Mouse (Mus musculus) brain, embryonic 14.5 days (tissue): ENCODE measurements around the gene Hs3st4.

Experiments used
- CTCF ChIP-seq: fragments of 200-500 bp; IDR thresholded peaks from 2 replicates; pipeline ENCODE4 v1.5.1; 2012; ENCODE audit warnings: inconsistent platforms, mild to moderate bottlenecking, moderate library complexity, borderline replicate concordance; ENCODE audit not compliant: insufficient read depth, insufficient read length; ENCODE audit errors: extremely low read depth
- POLR2A ChIP-seq: fragments of 200-500 bp; IDR thresholded peaks from 2 replicates; pipeline ENCODE4 v1.6.1; 2012; ENCODE audit warnings: mild to moderate bottlenecking, inconsistent platforms, borderline replicate concordance; ENCODE audit not compliant: poor library complexity, insufficient read depth, insufficient read length, severe bottlenecking; ENCODE audit errors: extremely low read depth

DNA sequence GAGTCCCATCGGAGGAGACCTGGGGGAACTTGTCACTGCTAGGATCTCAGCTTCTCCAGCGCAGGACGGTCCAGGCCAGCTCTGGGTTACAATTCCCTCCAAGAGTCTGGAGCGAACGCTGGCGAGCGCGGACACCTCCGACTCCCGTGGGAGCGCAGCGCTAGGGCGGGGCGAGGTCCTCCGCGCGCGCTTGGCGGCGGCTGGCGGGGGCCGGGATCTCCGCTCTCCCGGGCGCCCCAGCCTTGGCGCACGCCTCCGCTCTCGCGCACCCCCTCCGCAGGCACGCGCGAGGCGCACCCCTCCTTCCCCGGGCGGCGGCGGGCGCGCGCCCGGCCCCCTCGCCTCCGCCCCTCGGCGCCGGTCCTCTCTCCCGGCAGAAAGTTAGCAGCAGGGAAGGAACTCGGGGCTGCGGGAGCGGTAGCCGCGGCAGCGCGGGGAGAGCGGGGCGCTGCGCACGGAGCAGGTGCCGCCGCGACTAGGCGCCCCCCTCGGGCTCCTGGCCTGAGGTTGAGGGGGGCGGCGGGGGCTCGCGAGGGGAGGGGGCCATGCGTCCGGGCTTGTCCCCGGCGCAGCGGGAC, at the start of gene Hs3st4:
- TF ChIP-seq CTCF = no peak
- no peak for TF ChIP-seq POLR2A
